Mouse (Mus musculus) ovary, postnatal 14 days (tissue): ENCODE results near the gene Acbd6.

Experiments
- DNase-seq: peaks from one replicate; pipeline ENCODE4 v3.0.0; 2022; ENCODE audit warnings: low spot score

The Acbd6 gene

GRCm38 (mm10) chr1:155558012-155558842 lies at the start of gene Acbd6:
Gene Acbd6, plus strand, starts transcription at chr1:155558120.
- peak; percentile 67 for DNase-seq

- DNase-seq = no peak
Observed at GRCm38 (mm10) chr1:155510263-155510662, 47.7 kb upstream of the Acbd6 start.

GRCm38 (mm10) chr1:155515866-155516265 lies 42.1 kb upstream of the Acbd6 start:
- DNase-seq = no peak

DNA sequence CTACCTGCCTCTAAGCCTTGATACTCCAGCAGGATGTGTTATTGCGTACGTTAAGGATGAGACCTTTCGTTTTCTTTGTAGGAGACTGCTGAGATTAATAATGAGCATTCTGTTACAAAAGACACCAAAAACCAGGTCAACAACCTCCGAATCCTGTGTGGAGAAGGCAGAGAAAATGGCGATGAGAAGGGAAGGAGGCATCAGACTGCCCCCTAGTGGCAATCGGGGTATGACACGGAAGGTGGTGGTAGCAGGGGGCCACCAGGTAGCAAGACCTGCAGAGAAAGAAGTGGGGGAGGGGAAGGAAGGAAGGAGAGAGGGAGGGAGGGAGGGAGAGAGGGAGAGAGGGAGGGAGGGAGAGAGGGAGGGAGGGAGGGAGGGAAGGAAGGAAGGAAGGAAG lies 41.3 kb upstream of the Acbd6 start:
- peak; percentile 47 for DNase-seq

DNA sequence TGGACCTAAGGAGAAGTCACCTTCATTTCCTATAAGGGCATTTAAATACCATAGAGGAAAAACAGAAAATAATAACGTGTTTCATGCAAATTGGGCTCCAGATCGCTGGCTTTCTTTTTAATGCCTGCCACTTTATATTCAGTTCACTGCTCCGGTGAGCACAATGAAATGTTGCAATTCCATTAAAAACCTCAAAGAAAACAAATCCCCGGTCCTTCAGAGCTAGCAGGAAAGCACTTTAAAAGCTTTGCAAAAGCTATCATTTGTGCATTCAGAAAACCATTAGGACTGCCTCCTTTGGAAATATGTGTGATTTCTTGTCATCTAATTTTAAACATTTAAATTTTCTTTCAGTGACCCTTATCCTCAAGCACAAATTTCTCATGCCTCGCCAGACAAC lies 40.9 kb upstream of the Acbd6 start:
- DNase-seq = no peak

GRCm38 (mm10) chr1:155520285-155520684 lies 37.6 kb upstream of the Acbd6 start:
- DNase-seq = no peak

GRCm38 (mm10) chr1:155522493-155522892 lies 35.4 kb upstream of the Acbd6 start:
- DNase-seq = no peak

DNA sequence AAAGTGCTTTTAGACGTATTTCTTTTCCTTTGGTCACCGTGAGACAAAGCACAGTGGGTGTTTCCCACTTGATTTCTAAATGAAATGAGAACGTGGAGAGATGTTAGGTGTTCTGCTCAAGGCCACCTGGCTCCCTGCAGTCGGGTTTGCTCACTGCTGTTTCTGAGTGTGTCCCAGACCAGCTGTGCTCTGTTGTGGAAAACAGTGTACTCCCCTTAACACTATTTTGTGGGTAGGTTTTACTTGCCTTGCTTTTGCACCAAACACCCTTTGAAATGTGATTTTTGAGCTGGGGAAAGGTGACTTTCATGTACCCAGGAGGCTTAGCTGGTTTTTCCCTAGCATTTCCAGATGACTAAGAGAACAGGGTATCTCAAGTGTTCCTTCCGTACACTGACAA lies 31.7 kb upstream of the Acbd6 start:
- no peak for DNase-seq

DNA sequence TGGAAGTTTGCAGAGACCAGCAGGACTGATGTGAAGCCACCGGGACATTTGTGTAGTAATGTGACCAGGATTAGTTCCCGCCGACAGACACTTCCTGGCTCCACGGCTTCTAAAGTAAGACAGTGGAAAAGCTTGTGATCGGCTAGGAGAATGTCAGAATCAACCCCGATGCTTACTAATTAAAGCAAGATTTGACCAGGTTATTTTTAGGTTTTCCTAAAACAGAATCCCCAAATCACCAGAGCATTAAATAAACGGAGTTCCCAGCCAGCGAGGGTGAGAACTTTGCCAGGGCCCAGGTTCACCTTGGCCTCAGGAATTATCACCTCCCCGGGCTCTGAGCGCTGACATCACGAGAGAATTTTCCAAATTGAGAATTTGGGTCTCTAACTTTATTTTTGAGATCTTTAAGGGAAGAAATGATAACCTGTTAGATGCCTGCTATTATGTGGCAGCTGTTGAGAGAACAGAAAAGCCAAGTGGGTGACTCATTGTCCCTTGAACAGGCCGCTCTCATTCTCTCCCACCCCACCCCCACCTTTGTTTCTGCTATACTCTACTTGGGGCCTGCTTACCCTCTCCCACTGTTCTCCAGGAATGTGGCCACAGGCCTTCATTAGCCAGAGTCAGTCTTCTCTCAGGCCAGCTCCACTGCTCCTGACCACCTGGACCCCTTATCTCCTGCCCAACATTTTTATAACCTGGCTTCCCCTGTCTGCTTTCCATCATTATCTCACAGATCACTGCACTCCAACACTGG lies 30.7 kb upstream of the Acbd6 start:
- no peak for DNase-seq

DNA sequence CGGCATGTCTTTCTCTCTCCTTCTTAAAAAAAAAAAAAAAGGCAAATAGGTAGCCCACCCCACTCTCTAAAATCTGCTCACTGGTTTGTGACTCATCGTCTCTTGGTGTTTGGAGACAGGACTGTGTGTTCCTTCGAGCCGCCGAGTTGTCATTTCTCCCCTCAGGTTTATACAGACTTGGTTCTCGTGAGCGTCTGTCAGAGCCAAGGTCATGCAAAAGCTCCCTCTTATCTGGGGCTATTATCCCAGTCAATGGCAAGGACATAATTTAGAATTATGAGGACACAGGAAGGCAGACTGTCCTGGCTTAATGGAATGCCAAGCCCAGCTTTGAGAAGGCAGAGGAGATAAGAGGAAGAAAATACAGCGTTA lies 30.1 kb upstream of the Acbd6 start:
- no peak for DNase-seq

DNA sequence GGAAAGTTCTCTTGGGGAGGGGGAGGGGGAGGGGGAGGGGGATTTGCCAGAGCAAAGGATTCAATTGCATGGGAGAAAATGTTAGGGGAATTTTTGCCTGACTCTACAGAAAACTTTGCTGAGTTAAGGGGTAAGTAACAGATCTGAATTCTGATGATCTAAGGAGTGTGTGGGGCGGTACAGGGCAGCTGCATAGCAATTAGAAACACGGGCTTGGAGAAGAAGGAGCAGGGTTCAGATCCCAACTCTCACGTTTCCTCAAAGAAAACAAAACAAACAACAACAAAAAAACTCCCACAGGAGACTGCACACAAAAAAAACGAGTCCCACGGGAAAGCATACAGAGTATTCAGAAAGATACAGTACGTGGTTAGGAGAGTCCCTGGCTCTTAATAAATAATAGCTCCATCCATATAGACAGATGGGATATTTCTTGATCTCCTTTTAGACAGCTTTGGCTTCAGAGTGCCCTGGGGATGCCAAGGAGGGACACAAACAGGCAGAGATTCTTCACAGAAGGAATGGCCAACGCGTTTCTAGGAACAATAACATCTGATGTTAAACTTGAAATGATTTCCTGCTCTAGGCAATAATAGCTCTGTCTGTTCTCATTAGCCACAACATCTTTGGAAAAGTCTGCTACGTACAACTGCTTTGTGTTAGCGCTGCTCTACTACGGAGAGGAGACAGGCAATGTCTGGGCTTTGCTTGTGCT lies 29.4 kb upstream of the Acbd6 start:
- no peak for DNase-seq

- DNase-seq = no peak
Observed at GRCm38 (mm10) chr1:155529120-155529963, 28.6 kb upstream of the Acbd6 start.

DNA sequence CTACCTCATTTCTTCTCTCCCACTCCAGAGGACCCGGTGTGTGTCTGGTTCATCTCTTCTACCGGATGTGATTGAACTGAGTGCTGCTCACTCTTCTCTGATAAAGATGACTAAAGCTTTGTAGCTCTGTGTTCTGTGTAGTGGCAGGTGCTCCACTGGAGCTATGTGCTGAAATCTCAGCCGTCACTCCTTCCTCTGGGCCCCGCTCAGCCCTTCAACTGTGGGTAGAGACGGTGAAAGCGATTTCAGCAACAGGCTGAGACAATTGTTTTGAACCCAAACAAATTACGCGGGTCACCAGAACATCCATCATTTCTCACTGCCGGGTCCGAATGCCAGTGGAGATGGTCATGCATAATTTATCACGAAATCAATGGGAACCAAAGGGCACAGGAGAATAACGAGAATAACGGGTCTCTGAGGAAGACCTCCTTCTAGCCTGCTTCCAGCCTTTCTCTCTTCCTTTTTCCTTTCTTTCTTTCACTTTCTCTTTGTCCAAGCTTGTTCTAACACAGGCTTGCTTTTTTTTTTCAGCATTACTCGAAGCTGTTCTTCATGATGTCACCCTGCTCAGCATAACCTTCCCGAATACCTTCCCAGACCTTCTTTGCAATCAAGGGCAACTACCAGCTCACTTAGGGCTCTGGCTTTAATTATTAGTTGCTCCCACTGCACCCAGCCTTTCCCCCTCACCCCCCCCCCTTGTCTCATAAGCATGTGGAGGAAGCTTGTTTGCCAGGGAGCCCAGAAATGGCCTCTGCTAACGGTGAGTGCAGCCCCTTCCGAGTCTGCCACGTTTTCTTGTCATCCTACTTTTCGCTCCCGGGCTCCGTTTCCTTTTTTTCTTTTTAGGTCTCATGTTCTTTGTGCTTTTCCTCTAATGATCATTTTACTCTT lies 27.1 kb upstream of the Acbd6 start:
- no peak for DNase-seq

GRCm38 (mm10) chr1:155532396-155532795 lies 25.5 kb upstream of the Acbd6 start:
- no peak for DNase-seq

DNA sequence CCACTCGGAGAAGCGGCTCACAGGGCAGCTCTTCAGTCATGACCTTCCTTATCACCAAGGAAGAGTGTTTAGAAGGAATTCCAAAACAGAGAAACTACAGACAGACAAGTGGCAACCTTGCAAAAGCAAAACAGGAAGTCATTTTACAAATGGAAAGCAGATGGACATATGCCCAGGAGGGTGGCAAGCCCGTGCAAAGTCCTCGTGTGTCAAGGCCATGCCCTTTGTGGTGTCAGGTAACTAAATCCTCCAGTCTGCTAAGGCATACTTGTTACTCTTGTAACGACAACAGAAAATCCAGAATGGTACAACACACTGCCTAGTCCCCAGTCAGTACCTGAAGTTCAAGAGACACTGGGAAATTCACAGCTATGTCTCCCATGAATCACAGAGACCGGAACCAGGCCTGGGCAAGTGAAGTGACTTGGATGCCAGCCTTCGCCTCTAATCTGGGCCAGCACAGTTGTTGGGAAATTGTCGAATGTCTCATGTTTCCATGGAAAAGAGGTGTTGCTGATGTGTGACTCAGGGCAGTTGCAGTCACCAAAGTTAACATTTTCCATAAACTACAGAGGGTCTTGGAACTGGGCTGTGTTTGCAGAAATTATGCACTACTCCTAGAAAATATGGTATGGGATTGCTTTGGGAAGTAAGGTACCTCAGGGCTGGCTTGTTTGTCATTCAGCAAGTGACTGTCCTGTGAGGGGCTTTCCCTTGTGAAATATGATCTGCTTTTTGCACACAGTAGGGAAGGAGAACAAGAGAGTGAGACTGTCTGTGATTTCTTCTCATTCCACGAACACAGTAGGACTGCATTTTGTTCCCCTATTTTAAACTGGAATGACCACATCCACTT lies 24.9 kb upstream of the Acbd6 start:
- no peak for DNase-seq

- DNase-seq = no peak
Observed at GRCm38 (mm10) chr1:155533689-155533965, 24.3 kb upstream of the Acbd6 start.

- peak; percentile 74 for DNase-seq
Observed at GRCm38 (mm10) chr1:155537005-155537642, 20.8 kb upstream of the Acbd6 start.

DNA sequence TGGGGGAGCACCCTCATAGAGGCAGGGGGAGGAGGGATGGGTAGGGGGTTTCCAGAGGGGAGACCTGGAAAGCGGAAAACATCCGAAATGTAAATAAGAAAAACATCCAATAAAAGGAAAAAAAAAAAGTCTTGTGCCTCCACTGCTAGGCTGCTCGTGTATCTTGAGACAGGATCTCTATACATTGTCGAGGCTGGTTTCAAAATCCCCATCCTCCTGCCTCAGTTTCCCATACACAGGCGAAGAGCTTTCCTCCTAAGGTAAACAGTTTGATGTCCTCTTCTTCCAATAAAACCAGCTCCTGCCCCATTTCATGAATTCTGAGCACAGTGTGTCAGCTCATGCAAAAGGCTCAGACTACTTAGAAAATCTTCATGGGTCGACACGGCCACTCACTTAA lies 19.9 kb upstream of the Acbd6 start:
- no peak for DNase-seq

DNA sequence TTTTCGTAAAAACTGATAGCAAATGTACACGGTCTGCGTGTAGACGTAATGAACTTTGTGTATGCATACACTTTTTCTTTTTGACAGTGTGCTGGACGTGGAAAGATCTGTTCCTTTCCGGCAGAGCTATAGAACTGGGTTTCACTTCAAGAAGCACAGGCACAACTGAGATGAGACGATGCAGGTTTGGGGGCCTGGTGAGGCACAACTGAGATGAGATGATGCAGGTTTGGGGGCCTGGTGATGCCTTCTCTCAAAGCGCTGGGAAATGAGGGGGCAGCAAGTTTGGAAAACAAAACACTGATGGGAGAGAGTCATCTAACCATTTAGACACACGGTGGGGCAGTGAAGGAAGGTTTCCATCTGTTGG lies 293 bp upstream of the Acbd6 start:
- DNase-seq = no peak

GRCm38 (mm10) chr1:155560021-155560420 lies 2.1 kb downstream of the Acbd6 start:
- no peak for DNase-seq
